Mouse (Mus musculus) forebrain, embryonic 15.5 days (tissue): ENCODE data around the gene Desi2. TPM values are rescaled to one million over a fixed set of nuclear protein-coding genes. Genes with fewer than 3 reads are reported as not detected.

Source experiments
- polyA plus RNA-seq: library from polyadenylated mRNA; unstranded; fragments of >200 nt; fragmentation: Nextera tagmentation; extraction: Ambion mirVana; gene quantifications from 2 replicates; pipeline ENCODE4 v1.2.1, GENCODE M21; 2015

Gene Desi2
- polyA plus RNA-seq, 1 experiment from 2014 or later = 23.4 TPM

Other genes with a start within 250 kb of the Desi2 start
- 0.15 TPM in 2 replicates for gene Catspere2, start 204.0 kb upstream of the Desi2 start, polyA plus RNA-seq
- gene Cox20, start 131.7 kb downstream of the Desi2 start, polyA plus RNA-seq = 140 and 150 TPM in 2 replicates
- 410 and 421 TPM in 2 replicates for gene Hnrnpu, start 150.4 kb downstream of the Desi2 start, polyA plus RNA-seq
- 6.6 and 8.2 TPM in 2 replicates for gene Efcab2, start 218.7 kb downstream of the Desi2 start, polyA plus RNA-seq